Mouse (Mus musculus): Measurements from ENCODE around the gene Slc9a8. TPM values are rescaled to one million over a fixed set of nuclear protein-coding genes. Genes with fewer than 3 reads are reported as not detected.
A peak's percentile ranks its signal among the peaks of the same experiment; 100 is the strongest.

Gene Slc9a8
- polyA plus RNA-seq, 1 experiment: 34.8 TPM

- Histone ChIP-seq H3K4me1 (ENCODE audit: control insufficient read depth, insufficient read depth, insufficient read length, low read length) (peaks cover 11% of the 10 kb centered on the region; the same call in 1 of the 2 replicates), H3K27me3 (ENCODE audit: control insufficient read depth, insufficient read depth, low read length) (no peaks in the 10 kb centered on the region), H3K4me3 (ENCODE audit: low read depth, low read length) (peak overlapping the region; percentile 97), H3K36me3 (ENCODE audit: control insufficient read depth, insufficient read depth, low read length) (peaks cover 16% of the 10 kb centered on the region), H3K27ac (ENCODE audit: insufficient read depth, low read depth, low read length) (peak overlapping the region; percentile 96)
- 0 out of 2 replicates have a peak, but pooled peaks have one; percentile 21 for TF ChIP-seq CTCF (IDR thresholded peaks at IDR 0.05; ENCODE audit: extremely low read depth, insufficient read length, insufficient replicate concordance, low read depth, low read length)
- no peak for TF ChIP-seq POLR2A (IDR thresholded peaks at IDR 0.05; ENCODE audit: low read depth, low read length)
- 12% methylated on average over 13 of the region's 13 CpGs for WGBS
Measured at GRCm38 (mm10) chr2:167502554-167503252, 81.2 kb downstream of the Slc9a8 start.

- TF ChIP-seq POLR2A (IDR thresholded peaks at IDR 0.05; ENCODE audit: low read depth, low read length): peak; percentile 92
- TF ChIP-seq CTCF (IDR thresholded peaks at IDR 0.05; ENCODE audit: extremely low read depth, insufficient read length, insufficient replicate concordance, low read depth, low read length): no peak
- WGBS: under 1% methylated on average over 85 of the region's 85 CpGs
- Histone ChIP-seq H3K27me3 (ENCODE audit: control insufficient read depth, insufficient read depth, low read length) (no peaks in the 10 kb centered on the region), H3K4me1 (ENCODE audit: control insufficient read depth, insufficient read depth, insufficient read length, low read length) (peaks cover 11% of the 10 kb centered on the region; the same call in 1 of the 2 replicates), H3K27ac (ENCODE audit: insufficient read depth, low read depth, low read length) (peak overlapping the region; percentile 96), H3K36me3 (ENCODE audit: control insufficient read depth, insufficient read depth, low read length) (peaks cover 20% of the 10 kb centered on the region), H3K4me3 (ENCODE audit: low read depth, low read length) (peak overlapping the region; percentile 97)
Measured at GRCm38 (mm10) chr2:167503253-167503895, 81.9 kb downstream of the Slc9a8 start.

- Histone ChIP-seq H3K27ac (ENCODE audit: insufficient read depth, low read depth, low read length) (peak overlapping the region; percentile 96), H3K4me1 (ENCODE audit: control insufficient read depth, insufficient read depth, insufficient read length, low read length) (peaks cover 11% of the 10 kb centered on the region; the same call in 1 of the 2 replicates), H3K4me3 (ENCODE audit: low read depth, low read length) (peak overlapping the region; percentile 97), H3K36me3 (ENCODE audit: control insufficient read depth, insufficient read depth, low read length) (peaks cover 25% of the 10 kb centered on the region), H3K27me3 (ENCODE audit: control insufficient read depth, insufficient read depth, low read length) (no peaks in the 10 kb centered on the region)
- WGBS: under 1% methylated on average over 32 of the region's 32 CpGs
- TF ChIP-seq POLR2A (IDR thresholded peaks at IDR 0.05; ENCODE audit: low read depth, low read length): peak; percentile 32
- no peak for TF ChIP-seq CTCF (IDR thresholded peaks at IDR 0.05; ENCODE audit: extremely low read depth, insufficient read length, insufficient replicate concordance, low read depth, low read length)
Measured at GRCm38 (mm10) chr2:167503896-167504349, 82.4 kb downstream of the Slc9a8 start.

- H3K4me3 ChIP-seq (ENCODE audit: low read depth, low read length): peak overlapping the region; percentile 50
- H3K4me1 ChIP-seq (ENCODE audit: control insufficient read depth, insufficient read depth, insufficient read length, low read length): peaks cover 11% of the 10 kb centered on the region; the same call in 1 of the 2 replicates
- peaks cover 34% of the 10 kb centered on the region for H3K36me3 ChIP-seq (ENCODE audit: control insufficient read depth, insufficient read depth, low read length)
- peak overlapping the region; percentile 96 for H3K27ac ChIP-seq (ENCODE audit: insufficient read depth, low read depth, low read length)
- WGBS: 14% methylated on average over 3 of the region's 3 CpGs
- TF ChIP-seq CTCF (IDR thresholded peaks at IDR 0.05; ENCODE audit: extremely low read depth, insufficient read length, insufficient replicate concordance, low read depth, low read length) (no peak), POLR2A (IDR thresholded peaks at IDR 0.05; ENCODE audit: low read depth, low read length) (no peak)
- no peaks in the 10 kb centered on the region for H3K27me3 ChIP-seq (ENCODE audit: control insufficient read depth, insufficient read depth, low read length)
Measured at GRCm38 (mm10) chr2:167505127-167505526, 83.6 kb downstream of the Slc9a8 start.

- Histone ChIP-seq H3K27ac (ENCODE audit: insufficient read depth, low read depth, low read length) (no peak overlapping the region), H3K36me3 (ENCODE audit: control insufficient read depth, insufficient read depth, low read length) (peaks cover 47% of the 10 kb centered on the region), H3K27me3 (ENCODE audit: control insufficient read depth, insufficient read depth, low read length) (no peaks in the 10 kb centered on the region), H3K4me1 (ENCODE audit: control insufficient read depth, insufficient read depth, insufficient read length, low read length) (peaks cover 11% of the 10 kb centered on the region; the same call in 1 of the 2 replicates), H3K4me3 (ENCODE audit: low read depth, low read length) (no peak overlapping the region)
- TF ChIP-seq POLR2A (IDR thresholded peaks at IDR 0.05; ENCODE audit: low read depth, low read length) (no peak), CTCF (IDR thresholded peaks at IDR 0.05; ENCODE audit: extremely low read depth, insufficient read length, insufficient replicate concordance, low read depth, low read length) (no peak)
- WGBS: 84% methylated on average over 10 of the region's 10 CpGs
Measured at GRCm38 (mm10) chr2:167506546-167507260, 85.2 kb downstream of the Slc9a8 start.

- Histone ChIP-seq H3K4me1 (ENCODE audit: control insufficient read depth, insufficient read depth, insufficient read length, low read length) (peaks cover 6% of the 10 kb centered on the region; the same call in 1 of the 2 replicates), H3K27ac (ENCODE audit: insufficient read depth, low read depth, low read length) (no peak overlapping the region), H3K27me3 (ENCODE audit: control insufficient read depth, insufficient read depth, low read length) (no peaks in the 10 kb centered on the region), H3K4me3 (ENCODE audit: low read depth, low read length) (no peak overlapping the region), H3K36me3 (ENCODE audit: control insufficient read depth, insufficient read depth, low read length) (peaks cover 58% of the 10 kb centered on the region)
- TF ChIP-seq POLR2A (IDR thresholded peaks at IDR 0.05; ENCODE audit: low read depth, low read length) (no peak), CTCF (IDR thresholded peaks at IDR 0.05; ENCODE audit: extremely low read depth, insufficient read length, insufficient replicate concordance, low read depth, low read length) (no peak)
- WGBS: 71% methylated on average over 3 of the region's 3 CpGs
Measured at GRCm38 (mm10) chr2:167507719-167508385, 86.3 kb downstream of the Slc9a8 start.

Measured in small intestine, adult 2 months (tissue).